Mouse (Mus musculus) liver, postnatal 0 days (tissue): ENCODE data around the gene Tctex1d4. TPM values are rescaled to one million over a fixed set of nuclear protein-coding genes. Genes with fewer than 3 reads are reported as not detected.
A peak's percentile ranks its signal among the peaks of the same experiment; 100 is the strongest.

Experiments
- ATAC-seq: fragments of 200-750 bp; cut with Nextera tagmentation; 2 replicates; pipeline ENCODE4 v1.8.0; 2017; ENCODE audit warnings: mild to moderate bottlenecking, moderate library complexity
- DNase-seq: peaks from one replicate; pipeline ENCODE4 v3.0.0-alpha.2; 2016
- H3K27ac ChIP-seq: fragments of 300-500 bp; sonication (generic); 2 replicates; pipeline ENCODE4 v1.5.1; 2014; ENCODE audit warnings: antibody characterized with exemption, moderate library complexity, mild to moderate bottlenecking, low read depth
- H3K27me3 ChIP-seq: fragments of 300-500 bp; sonication (generic); 2 replicates; pipeline ENCODE4 v1.6.1; 2014; ENCODE audit warnings: low read length, control low read depth, mixed read lengths; ENCODE audit not compliant: insufficient read depth
- H3K36me3 ChIP-seq: fragments of 300-500 bp; sonication (generic); replicated peaks from 2 replicates; pipeline ENCODE4 v1.6.1; 2014; ENCODE audit warnings: mild to moderate bottlenecking, control low read depth, low read length, moderate library complexity, mixed read lengths; ENCODE audit not compliant: insufficient read depth
- H3K4me1 ChIP-seq: fragments of 300-500 bp; sonication (generic); 2 replicates; pipeline ENCODE4 v1.6.1; 2014; ENCODE audit warnings: antibody characterized with exemption, mild to moderate bottlenecking, control low read depth; ENCODE audit not compliant: insufficient read depth
- H3K4me2 ChIP-seq: fragments of 300-500 bp; sonication (generic); 2 replicates; pipeline ENCODE4 v1.6.1; 2014; ENCODE audit warnings: low read depth, mild to moderate bottlenecking, low read length, moderate library complexity, mixed read lengths
- H3K4me3 ChIP-seq: fragments of 300-500 bp; sonication (generic); 2 replicates; pipeline ENCODE4 v1.5.1; 2014; ENCODE audit warnings: low read depth, low read length
- H3K9ac ChIP-seq: fragments of 300-500 bp; sonication (generic); replicated peaks from 2 replicates; pipeline ENCODE4 v1.6.1; 2014; ENCODE audit warnings: mild to moderate bottlenecking, moderate library complexity
- H3K9me3 ChIP-seq: fragments of 300-500 bp; sonication (generic); 2 replicates; pipeline ENCODE4 v1.6.1; 2016; ENCODE audit warnings: mild to moderate bottlenecking, control low read depth, low read length, mixed read lengths
- CTCF ChIP-seq: sonication (generic); IDR thresholded peaks from 2 replicates; pipeline ENCODE4 v1.5.1; 2016; ENCODE audit warnings: antibody characterized with exemption, low read depth
- EP300 ChIP-seq: IDR thresholded peaks from 2 replicates; pipeline ENCODE4 v1.6.1; 2016; ENCODE audit warnings: antibody characterized with exemption, low read depth, mild to moderate bottlenecking
- WGBS: fragments of 180-500 bp; shearing (Covaris S2); extraction: QIAGEN DNeasy Blood & Tissue Kit; methylation state at CpG from one replicate; pipeline ENCODE4 v1.1.7; 2014; ENCODE audit not compliant: insufficient replicate concordance; 5-methylcytosine and 5-hydroxymethylcytosine counted together
- polyA plus RNA-seq: library from polyadenylated mRNA; unstranded; fragments of >200 nt; fragmentation: Nextera tagmentation; extraction: Ambion mirVana; gene quantifications from 2 replicates; pipeline ENCODE4 v1.2.1, GENCODE M21; 2015

The Tctex1d4 gene
- polyA plus RNA-seq, 1 experiment from 2014 or later, result not detected

DNA sequence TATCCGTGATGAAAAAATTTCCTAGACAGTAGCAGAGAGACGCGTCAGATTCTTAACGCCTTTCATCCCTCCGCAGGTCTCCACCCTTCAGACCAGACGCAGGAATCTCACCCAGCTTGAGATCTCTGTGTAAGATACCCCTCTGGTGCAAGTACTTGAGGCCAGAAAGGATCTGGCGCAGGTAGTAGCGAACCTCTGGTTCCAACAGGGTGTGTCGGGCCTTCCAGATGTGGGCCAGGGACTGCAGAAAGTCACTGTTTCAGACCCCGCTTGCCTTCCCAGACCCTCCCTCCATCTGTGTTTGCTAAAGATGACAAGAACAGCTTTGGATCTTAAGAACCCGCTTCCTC is 6.2 kb downstream of the Tctex1d4 start:
- Histone ChIP-seq H3K4me3 (peak overlapping the region; percentile 92), H3K27ac (no peak overlapping the region), H3K9ac (peak overlapping the region; percentile 88), H3K36me3 (peaks cover 25% of the 10 kb centered on the region), H3K27me3 (peaks cover 17% of the 10 kb centered on the region), H3K4me1 (peaks cover 30% of the 10 kb centered on the region), H3K9me3 (no peaks in the 10 kb centered on the region), H3K4me2 (peak overlapping the region; percentile 98)
- 33% methylated on average over 11 of the region's 11 CpGs for WGBS
- ATAC-seq (no peak), DNase-seq (no peak)
- TF ChIP-seq EP300 (no peak), CTCF (no peak)

- ATAC-seq (no peak), DNase-seq (no peak)
- peak overlapping the region; percentile 92 for H3K4me3 ChIP-seq
- peaks cover 30% of the 10 kb centered on the region for H3K4me1 ChIP-seq
- no peak for TF ChIP-seq EP300
- no peak for TF ChIP-seq CTCF
- H3K27ac ChIP-seq, result peak overlapping the region; percentile 72; the same call in 1 of the 2 replicates
- peaks cover 19% of the 10 kb centered on the region for H3K36me3 ChIP-seq
- H3K9ac ChIP-seq, result peak overlapping the region; percentile 88
- peak overlapping the region; percentile 98 for H3K4me2 ChIP-seq
- under 1% methylated on average over 41 of the region's 42 CpGs for WGBS
- H3K9me3 ChIP-seq, result no peaks in the 10 kb centered on the region
- H3K27me3 ChIP-seq, result peaks cover 17% of the 10 kb centered on the region
Observed at GRCm38 (mm10) chr4:117133366-117133796, 6.8 kb downstream of the Tctex1d4 start.

- DNase-seq (peak; percentile 98), ATAC-seq (peak; percentile 71)
- Histone ChIP-seq H3K4me3 (peak within 1 kb of the TSS; percentile 92), H3K4me1 (peaks cover 30% of the 10 kb centered on the region), H3K27me3 (peaks cover 17% of the 10 kb centered on the region), H3K36me3 (peaks cover 13% of the 10 kb centered on the region), H3K27ac (peak within 1 kb of the TSS; percentile 85), H3K9me3 (no peaks in the 10 kb centered on the region), H3K9ac (peak within 1 kb of the TSS; percentile 88), H3K4me2 (peak within 1 kb of the TSS; percentile 98)
- peak; percentile 37; the same call in 1 of the 2 replicates for TF ChIP-seq EP300
- TF ChIP-seq CTCF, result peak; percentile 15; the same call in 1 of the 2 replicates
- 3% methylated on average over 41 of the region's 48 CpGs for WGBS
Observed at GRCm38 (mm10) chr4:117133817-117134600, 7.4 kb downstream of the Tctex1d4 start, which contains the start of gene Plk3. Gene Plk3, minus strand, starts transcription at chr4:117133963.

DNA sequence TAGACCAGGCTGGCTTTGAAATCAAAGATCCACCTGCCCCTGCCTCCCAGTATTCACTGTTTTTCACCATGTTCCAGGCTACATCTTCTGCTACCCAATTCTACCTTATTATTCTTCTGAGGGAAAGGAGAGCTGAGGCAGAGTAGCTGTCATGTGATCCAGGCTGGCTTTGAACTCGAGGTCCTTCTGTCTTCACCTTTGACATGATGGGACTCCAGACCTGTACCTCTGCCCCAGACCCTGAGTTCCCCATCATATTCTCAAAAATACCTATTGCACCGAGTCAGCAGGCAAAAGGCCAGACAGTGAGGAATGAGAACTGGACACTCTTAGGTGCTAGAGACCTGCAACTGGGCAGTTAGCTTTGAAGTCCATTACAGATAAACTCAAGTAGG is 8.0 kb downstream of the Tctex1d4 start:
- H3K27ac ChIP-seq, result peak overlapping the region; percentile 85
- H3K36me3 ChIP-seq, result peaks cover 10% of the 10 kb centered on the region
- no peak for TF ChIP-seq EP300
- no peak for TF ChIP-seq CTCF
- H3K9ac ChIP-seq, result peak overlapping the region; percentile 88
- DNase-seq, result no peak
- peak overlapping the region; percentile 98 for H3K4me2 ChIP-seq
- 35% methylated on average over 2 of the region's 2 CpGs for WGBS
- ATAC-seq, result no peak
- H3K4me3 ChIP-seq, result no peak overlapping the region
- no peaks in the 10 kb centered on the region for H3K9me3 ChIP-seq
- H3K27me3 ChIP-seq, result peaks cover 17% of the 10 kb centered on the region
- peaks cover 30% of the 10 kb centered on the region for H3K4me1 ChIP-seq

DNA sequence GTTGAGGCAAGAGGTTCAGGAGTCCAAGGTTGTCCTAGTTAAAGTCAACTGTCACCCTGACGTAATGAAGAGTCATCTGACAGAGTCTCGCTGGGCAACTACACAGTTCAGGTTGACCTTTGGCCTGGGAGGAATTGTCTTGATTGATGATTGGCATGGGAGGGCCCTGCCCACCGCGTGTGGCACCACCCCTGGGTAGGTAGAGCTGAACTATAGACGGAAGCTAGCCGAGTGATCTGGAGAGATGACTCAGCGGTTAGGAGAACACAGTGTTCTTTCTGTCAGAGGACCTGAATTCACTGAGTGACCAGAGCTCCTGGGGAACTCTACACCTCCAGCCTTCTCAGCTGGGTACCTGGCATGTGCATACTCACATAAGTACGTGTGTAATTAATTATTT is 9.4 kb downstream of the Tctex1d4 start:
- Histone ChIP-seq H3K27me3 (peaks cover 17% of the 10 kb centered on the region), H3K9me3 (no peaks in the 10 kb centered on the region), H3K9ac (peak overlapping the region; percentile 26), H3K4me2 (peak overlapping the region; percentile 33), H3K4me3 (no peak overlapping the region), H3K27ac (peak overlapping the region; percentile 85), H3K36me3 (peaks cover 6% of the 10 kb centered on the region; the same call in 1 of the 2 replicates), H3K4me1 (peaks cover 30% of the 10 kb centered on the region)
- TF ChIP-seq CTCF (no peak), EP300 (peak; percentile 92)
- ATAC-seq, result peak; percentile 88
- WGBS, result 17% methylated on average over 8 of the region's 8 CpGs
- peak; percentile 78 for DNase-seq
